Mouse (Mus musculus): Measurements from ENCODE around the gene Brinp3. TPM values are rescaled to one million over a fixed set of nuclear protein-coding genes. Genes with fewer than 3 reads are reported as not detected.

The Brinp3 gene
- polyA plus RNA-seq, 1 experiment: not detected

- Histone ChIP-seq H3K4me3 (replicated peaks) (no peak overlapping the region), H3K27me3 (replicated peaks) (no peaks in the 10 kb centered on the region), H3K9me3 (no peaks in the 10 kb centered on the region), H3K4me1 (no peaks in the 10 kb centered on the region), H3K36me3 (replicated peaks; ENCODE audit: low read length) (no peaks in the 10 kb centered on the region)
- TF ChIP-seq FLI1 (IDR thresholded peaks at IDR 0.05; ENCODE audit: low read length): no peak
- TF ChIP-seq GATA1 (IDR thresholded peaks at IDR 0.05; ENCODE audit: borderline replicate concordance, low read length): no peak
These were observed 288.7 kb downstream of the Brinp3 start for GRCm38 (mm10) chr1:146783259-146783658.

GRCm38 (mm10) chr1:146787236-146787635, 292.7 kb downstream of the Brinp3 start:
- no peak for TF ChIP-seq GATA1 (IDR thresholded peaks at IDR 0.05; ENCODE audit: borderline replicate concordance, low read length)
- TF ChIP-seq FLI1 (IDR thresholded peaks at IDR 0.05; ENCODE audit: low read length): no peak
- no peaks in the 10 kb centered on the region for H3K36me3 ChIP-seq (replicated peaks; ENCODE audit: low read length)
- no peak overlapping the region for H3K4me3 ChIP-seq (replicated peaks)
- 0 out of 2 replicates have a peak, but pooled peaks cover 4% of the 10 kb centered on the region for H3K9me3 ChIP-seq
- no peaks in the 10 kb centered on the region for H3K27me3 ChIP-seq (replicated peaks)
- H3K4me1 ChIP-seq: no peaks in the 10 kb centered on the region

GRCm38 (mm10) chr1:146792826-146793225, 298.3 kb downstream of the Brinp3 start:
- Histone ChIP-seq H3K4me1 (no peaks in the 10 kb centered on the region), H3K27me3 (replicated peaks) (no peaks in the 10 kb centered on the region), H3K4me3 (replicated peaks) (no peak overlapping the region), H3K9me3 (0 out of 2 replicates have a peak, but pooled peaks cover 4% of the 10 kb centered on the region), H3K36me3 (replicated peaks; ENCODE audit: low read length) (no peaks in the 10 kb centered on the region)
- TF ChIP-seq GATA1 (IDR thresholded peaks at IDR 0.05; ENCODE audit: borderline replicate concordance, low read length) (no peak), FLI1 (IDR thresholded peaks at IDR 0.05; ENCODE audit: low read length) (no peak)

- Histone ChIP-seq H3K36me3 (replicated peaks; ENCODE audit: low read length) (no peaks in the 10 kb centered on the region), H3K4me1 (no peaks in the 10 kb centered on the region), H3K27me3 (replicated peaks) (no peaks in the 10 kb centered on the region), H3K9me3 (no peaks in the 10 kb centered on the region), H3K4me3 (replicated peaks) (no peak overlapping the region)
- no peak for TF ChIP-seq GATA1 (IDR thresholded peaks at IDR 0.05; ENCODE audit: borderline replicate concordance, low read length)
These were observed 305.5 kb downstream of the Brinp3 start for GRCm38 (mm10) chr1:146799986-146800553.

GRCm38 (mm10) chr1:146801821-146802220, 307.3 kb downstream of the Brinp3 start:
- Histone ChIP-seq H3K36me3 (replicated peaks; ENCODE audit: low read length) (no peaks in the 10 kb centered on the region), H3K4me3 (replicated peaks) (no peak overlapping the region), H3K4me1 (no peaks in the 10 kb centered on the region), H3K9me3 (no peaks in the 10 kb centered on the region), H3K27me3 (replicated peaks) (no peaks in the 10 kb centered on the region)
- TF ChIP-seq GATA1 (IDR thresholded peaks at IDR 0.05; ENCODE audit: borderline replicate concordance, low read length) (no peak), FLI1 (IDR thresholded peaks at IDR 0.05; ENCODE audit: low read length) (no peak)

- H3K4me1 ChIP-seq: no peaks in the 10 kb centered on the region
- TF ChIP-seq GATA1 (IDR thresholded peaks at IDR 0.05; ENCODE audit: borderline replicate concordance, low read length): no peak
- TF ChIP-seq FLI1 (IDR thresholded peaks at IDR 0.05; ENCODE audit: low read length): no peak
- H3K4me3 ChIP-seq (replicated peaks): no peak overlapping the region
- no peaks in the 10 kb centered on the region for H3K27me3 ChIP-seq (replicated peaks)
- no peaks in the 10 kb centered on the region for H3K9me3 ChIP-seq
- no peaks in the 10 kb centered on the region for H3K36me3 ChIP-seq (replicated peaks; ENCODE audit: low read length)
These were observed 313.2 kb downstream of the Brinp3 start for GRCm38 (mm10) chr1:146807765-146808164.

- H3K4me1 ChIP-seq: no peaks in the 10 kb centered on the region
- no peaks in the 10 kb centered on the region for H3K27me3 ChIP-seq (replicated peaks)
- no peaks in the 10 kb centered on the region for H3K36me3 ChIP-seq (replicated peaks; ENCODE audit: low read length)
- no peak overlapping the region for H3K4me3 ChIP-seq (replicated peaks)
- peaks cover 3% of the 10 kb centered on the region; the same call in 1 of the 2 replicates for H3K9me3 ChIP-seq
- TF ChIP-seq GATA1 (IDR thresholded peaks at IDR 0.05; ENCODE audit: borderline replicate concordance, low read length) (no peak), FLI1 (IDR thresholded peaks at IDR 0.05; ENCODE audit: low read length) (no peak)
These were observed 339.3 kb downstream of the Brinp3 start for GRCm38 (mm10) chr1:146833888-146834287.

GRCm38 (mm10) chr1:146844087-146844486, 349.5 kb downstream of the Brinp3 start:
- H3K9me3 ChIP-seq: no peaks in the 10 kb centered on the region
- TF ChIP-seq GATA1 (IDR thresholded peaks at IDR 0.05; ENCODE audit: borderline replicate concordance, low read length) (no peak), FLI1 (IDR thresholded peaks at IDR 0.05; ENCODE audit: low read length) (no peak)
- H3K27me3 ChIP-seq (replicated peaks): no peaks in the 10 kb centered on the region
- no peak overlapping the region for H3K4me3 ChIP-seq (replicated peaks)
- no peaks in the 10 kb centered on the region for H3K4me1 ChIP-seq
- H3K36me3 ChIP-seq (replicated peaks; ENCODE audit: low read length): no peaks in the 10 kb centered on the region

- 0 out of 2 replicates have a peak, but pooled peaks cover 3% of the 10 kb centered on the region for H3K9me3 ChIP-seq
- TF ChIP-seq FLI1 (IDR thresholded peaks at IDR 0.05; ENCODE audit: low read length): no peak
- no peak for TF ChIP-seq GATA1 (IDR thresholded peaks at IDR 0.05; ENCODE audit: borderline replicate concordance, low read length)
- H3K36me3 ChIP-seq (replicated peaks; ENCODE audit: low read length): no peaks in the 10 kb centered on the region
- no peak overlapping the region for H3K4me3 ChIP-seq (replicated peaks)
- H3K27me3 ChIP-seq (replicated peaks): no peaks in the 10 kb centered on the region
- no peaks in the 10 kb centered on the region for H3K4me1 ChIP-seq
These were observed 354.3 kb downstream of the Brinp3 start for GRCm38 (mm10) chr1:146848892-146849291.

GRCm38 (mm10) chr1:146850147-146850546, 355.6 kb downstream of the Brinp3 start:
- Histone ChIP-seq H3K36me3 (replicated peaks; ENCODE audit: low read length) (no peaks in the 10 kb centered on the region), H3K27me3 (replicated peaks) (no peaks in the 10 kb centered on the region), H3K4me3 (replicated peaks) (no peak overlapping the region), H3K9me3 (0 out of 2 replicates have a peak, but pooled peaks cover 3% of the 10 kb centered on the region), H3K4me1 (no peaks in the 10 kb centered on the region)
- TF ChIP-seq GATA1 (IDR thresholded peaks at IDR 0.05; ENCODE audit: borderline replicate concordance, low read length) (no peak), FLI1 (IDR thresholded peaks at IDR 0.05; ENCODE audit: low read length) (no peak)

All from megakaryocyte, embryonic 14.5 days (primary cell).